Mouse (Mus musculus): ENCODE measurements around the gene Cd8b1. TPM values are rescaled to one million over a fixed set of nuclear protein-coding genes. Genes with fewer than 3 reads are reported as not detected.
A peak's percentile ranks its signal among the peaks of the same experiment; 100 is the strongest.
"Not testable (repeated sequence)": the region's sequence is repeated elsewhere in the genome, so short reads cannot be mapped to it uniquely, and the experiment has no call there.

Gene Cd8b1
- total RNA-seq (2017), result not detected in 2 replicates

- ATAC-seq (replicated peaks in 1 of 2; ENCODE audit: insufficient read depth in 1 of 2, low FRiP score in 2 of 2, low TSS enrichment in 1 of 2, low read depth in 1 of 2, poor library complexity in 2 of 2, severe bottlenecking in 2 of 2), result no peak
These were observed at the start of gene Cd8b1 for GRCm38 (mm10) chr6:71322491-71322921. Gene Cd8b1, plus strand, starts transcription at chr6:71322788.

GRCm38 (mm10) chr6:71273715-71274114, 48.9 kb upstream of the Cd8b1 start:
- ATAC-seq (replicated peaks in 1 of 2; ENCODE audit: insufficient read depth in 1 of 2, low FRiP score in 2 of 2, low TSS enrichment in 1 of 2, low read depth in 1 of 2, poor library complexity in 2 of 2, severe bottlenecking in 2 of 2), result no peak

GRCm38 (mm10) chr6:71274621-71275020, 48.0 kb upstream of the Cd8b1 start:
- no peak for ATAC-seq (replicated peaks in 1 of 2; ENCODE audit: insufficient read depth in 1 of 2, low FRiP score in 2 of 2, low TSS enrichment in 1 of 2, low read depth in 1 of 2, poor library complexity in 2 of 2, severe bottlenecking in 2 of 2)

- peak in 1 of 2 experiments; percentile 53; a peak in 1 of 4 replicates for ATAC-seq (replicated peaks in 1 of 2; ENCODE audit: insufficient read depth in 1 of 2, low FRiP score in 2 of 2, low TSS enrichment in 1 of 2, low read depth in 1 of 2, poor library complexity in 2 of 2, severe bottlenecking in 2 of 2)
These were observed 43.2 kb upstream of the Cd8b1 start for GRCm38 (mm10) chr6:71279418-71279817.

GRCm38 (mm10) chr6:71293509-71293908, 29.1 kb upstream of the Cd8b1 start:
- ATAC-seq (replicated peaks in 1 of 2; ENCODE audit: insufficient read depth in 1 of 2, low FRiP score in 2 of 2, low TSS enrichment in 1 of 2, low read depth in 1 of 2, poor library complexity in 2 of 2, severe bottlenecking in 2 of 2), result 0 out of 4 replicates have a peak, but pooled peaks of 1 of the 2 experiments have one; percentile 42

- ATAC-seq (replicated peaks in 1 of 2; ENCODE audit: insufficient read depth in 1 of 2, low FRiP score in 2 of 2, low TSS enrichment in 1 of 2, low read depth in 1 of 2, poor library complexity in 2 of 2, severe bottlenecking in 2 of 2), result no peak; a peak in 1 of 4 replicates
These were observed 27.3 kb upstream of the Cd8b1 start for GRCm38 (mm10) chr6:71295303-71295702.

GRCm38 (mm10) chr6:71298051-71298450, 24.5 kb upstream of the Cd8b1 start:
- no peak for ATAC-seq (replicated peaks in 1 of 2; ENCODE audit: insufficient read depth in 1 of 2, low FRiP score in 2 of 2, low TSS enrichment in 1 of 2, low read depth in 1 of 2, poor library complexity in 2 of 2, severe bottlenecking in 2 of 2)

GRCm38 (mm10) chr6:71298751-71299150, 23.8 kb upstream of the Cd8b1 start:
- no peak; a peak in 1 of 4 replicates for ATAC-seq (replicated peaks in 1 of 2; ENCODE audit: insufficient read depth in 1 of 2, low FRiP score in 2 of 2, low TSS enrichment in 1 of 2, low read depth in 1 of 2, poor library complexity in 2 of 2, severe bottlenecking in 2 of 2)

GRCm38 (mm10) chr6:71302097-71302731, 20.4 kb upstream of the Cd8b1 start:
- no peak for ATAC-seq (replicated peaks in 1 of 2; ENCODE audit: insufficient read depth in 1 of 2, low FRiP score in 2 of 2, low TSS enrichment in 1 of 2, low read depth in 1 of 2, poor library complexity in 2 of 2, severe bottlenecking in 2 of 2)

GRCm38 (mm10) chr6:71307486-71307885, 15.1 kb upstream of the Cd8b1 start:
- no peak for ATAC-seq (replicated peaks in 1 of 2; ENCODE audit: insufficient read depth in 1 of 2, low FRiP score in 2 of 2, low TSS enrichment in 1 of 2, low read depth in 1 of 2, poor library complexity in 2 of 2, severe bottlenecking in 2 of 2)

GRCm38 (mm10) chr6:71321826-71322283, 733 bp upstream of the Cd8b1 start, which contains the start of gene Smyd1:
Gene Smyd1, minus strand, starts transcription at chr6:71322233.
- no peak for ATAC-seq (replicated peaks in 1 of 2; ENCODE audit: insufficient read depth in 1 of 2, low FRiP score in 2 of 2, low TSS enrichment in 1 of 2, low read depth in 1 of 2, poor library complexity in 2 of 2, severe bottlenecking in 2 of 2)

- no peak for ATAC-seq (replicated peaks in 1 of 2; ENCODE audit: insufficient read depth in 1 of 2, low FRiP score in 2 of 2, low TSS enrichment in 1 of 2, low read depth in 1 of 2, poor library complexity in 2 of 2, severe bottlenecking in 2 of 2)
These were observed 2.2 kb downstream of the Cd8b1 start for GRCm38 (mm10) chr6:71324816-71325215.

GRCm38 (mm10) chr6:71329881-71330280, 7.3 kb downstream of the Cd8b1 start:
- no peak for ATAC-seq (replicated peaks in 1 of 2; ENCODE audit: insufficient read depth in 1 of 2, low FRiP score in 2 of 2, low TSS enrichment in 1 of 2, low read depth in 1 of 2, poor library complexity in 2 of 2, severe bottlenecking in 2 of 2)

- ATAC-seq (replicated peaks in 1 of 2; ENCODE audit: insufficient read depth in 1 of 2, low FRiP score in 2 of 2, low TSS enrichment in 1 of 2, low read depth in 1 of 2, poor library complexity in 2 of 2, severe bottlenecking in 2 of 2), result no peak
These were observed 7.9 kb downstream of the Cd8b1 start for GRCm38 (mm10) chr6:71330486-71330885.

GRCm38 (mm10) chr6:71331491-71331890, 8.9 kb downstream of the Cd8b1 start:
- not testable (repeated sequence) for ATAC-seq (replicated peaks in 1 of 2; ENCODE audit: insufficient read depth in 1 of 2, low FRiP score in 2 of 2, low TSS enrichment in 1 of 2, low read depth in 1 of 2, poor library complexity in 2 of 2, severe bottlenecking in 2 of 2)

GRCm38 (mm10) chr6:71332236-71332965, 9.8 kb downstream of the Cd8b1 start:
- ATAC-seq (replicated peaks in 1 of 2; ENCODE audit: insufficient read depth in 1 of 2, low FRiP score in 2 of 2, low TSS enrichment in 1 of 2, low read depth in 1 of 2, poor library complexity in 2 of 2, severe bottlenecking in 2 of 2), result no peak

- ATAC-seq (replicated peaks in 1 of 2; ENCODE audit: insufficient read depth in 1 of 2, low FRiP score in 2 of 2, low TSS enrichment in 1 of 2, low read depth in 1 of 2, poor library complexity in 2 of 2, severe bottlenecking in 2 of 2), result no peak
These were observed 10.4 kb downstream of the Cd8b1 start for GRCm38 (mm10) chr6:71333031-71333430.

- no peak for ATAC-seq (replicated peaks in 1 of 2; ENCODE audit: insufficient read depth in 1 of 2, low FRiP score in 2 of 2, low TSS enrichment in 1 of 2, low read depth in 1 of 2, poor library complexity in 2 of 2, severe bottlenecking in 2 of 2)
These were observed 11.1 kb downstream of the Cd8b1 start for GRCm38 (mm10) chr6:71333578-71334273.
